Mouse (Mus musculus) v-Abl transformed pro-B cells (cell line): ENCODE results near the gene Atp2c1.

Source experiments
- in situ Hi-C, 2 experiments: fragments of 400-800 bp; cut with MboI; formaldehyde crosslinking; loops; one replicate each; pipeline ENCODE4 v1.15.1; 2025; ENCODE audit not compliant: unreplicated experiment in 2 of 2

The Atp2c1 gene

GRCm38 (mm10) chr9:105527219-105527618, at the start of gene Atp2c1:
Gene Atp2c1 (minus strand): TSS chr9:105527319.
- in situ Hi-C loops: no loop called here

GRCm38 (mm10) chr9:105557452-105557851, 30.3 kb upstream of the Atp2c1 start:
- in situ Hi-C loops: no loop called here

- in situ Hi-C loops: no loop called here
Measured at GRCm38 (mm10) chr9:105556141-105556735, 29.1 kb upstream of the Atp2c1 start.

GRCm38 (mm10) chr9:105554439-105554807, 27.3 kb upstream of the Atp2c1 start:
- in situ Hi-C loops: no loop called here

- in situ Hi-C loops: no loop called here
Measured at GRCm38 (mm10) chr9:105553629-105554438, 26.7 kb upstream of the Atp2c1 start.

GRCm38 (mm10) chr9:105551407-105551806, 24.3 kb upstream of the Atp2c1 start:
- in situ Hi-C loops: no loop called here

GRCm38 (mm10) chr9:105549096-105549495, 22.0 kb upstream of the Atp2c1 start:
- in situ Hi-C loops: no loop called here

GRCm38 (mm10) chr9:105544013-105544750, 17.1 kb upstream of the Atp2c1 start:
- in situ Hi-C loops: no loop called here

- in situ Hi-C loops: no loop called here
Measured at GRCm38 (mm10) chr9:105537473-105537872, 10.4 kb upstream of the Atp2c1 start.

GRCm38 (mm10) chr9:105536877-105537276, 9.8 kb upstream of the Atp2c1 start:
- in situ Hi-C loops: no loop called here

GRCm38 (mm10) chr9:105525355-105525754, 1.8 kb downstream of the Atp2c1 start:
- in situ Hi-C loops: no loop called here

- in situ Hi-C loops: no loop called here
Measured at GRCm38 (mm10) chr9:105523038-105523437, 4.1 kb downstream of the Atp2c1 start.

GRCm38 (mm10) chr9:105522063-105522462, 5.1 kb downstream of the Atp2c1 start:
- in situ Hi-C loops: no loop called here

GRCm38 (mm10) chr9:105520776-105521552, 6.2 kb downstream of the Atp2c1 start:
- in situ Hi-C loops: no loop called here

GRCm38 (mm10) chr9:105519278-105519883, 7.7 kb downstream of the Atp2c1 start:
- in situ Hi-C loops: no loop called here

- in situ Hi-C loops: loop anchor here in 1 of 2 experiments (10.0 kb wide), 1 partner anchor 481 kb away; no protein-coding TSS in a partner anchor
Measured at GRCm38 (mm10) chr9:105503690-105504089, 23.4 kb downstream of the Atp2c1 start.

- in situ Hi-C loops: loop anchor here in 1 of 2 experiments (10.0 kb wide), 1 partner anchor 482 kb away; no protein-coding TSS in a partner anchor
Measured at GRCm38 (mm10) chr9:105502389-105502788, 24.7 kb downstream of the Atp2c1 start.

GRCm38 (mm10) chr9:105495316-105496174, 31.6 kb downstream of the Atp2c1 start:
- in situ Hi-C loops: loop anchor here (5.0 to 25.0 kb wide), 4 partner anchors 149 to 792 kb away; partner anchors contain the start of genes Pik3r4 (in 1 of the 2) and Poc1a (in 1 of the 2)
